ENCODE assay signal across 12 mouse cellular contexts in the genomic region with DNA sequence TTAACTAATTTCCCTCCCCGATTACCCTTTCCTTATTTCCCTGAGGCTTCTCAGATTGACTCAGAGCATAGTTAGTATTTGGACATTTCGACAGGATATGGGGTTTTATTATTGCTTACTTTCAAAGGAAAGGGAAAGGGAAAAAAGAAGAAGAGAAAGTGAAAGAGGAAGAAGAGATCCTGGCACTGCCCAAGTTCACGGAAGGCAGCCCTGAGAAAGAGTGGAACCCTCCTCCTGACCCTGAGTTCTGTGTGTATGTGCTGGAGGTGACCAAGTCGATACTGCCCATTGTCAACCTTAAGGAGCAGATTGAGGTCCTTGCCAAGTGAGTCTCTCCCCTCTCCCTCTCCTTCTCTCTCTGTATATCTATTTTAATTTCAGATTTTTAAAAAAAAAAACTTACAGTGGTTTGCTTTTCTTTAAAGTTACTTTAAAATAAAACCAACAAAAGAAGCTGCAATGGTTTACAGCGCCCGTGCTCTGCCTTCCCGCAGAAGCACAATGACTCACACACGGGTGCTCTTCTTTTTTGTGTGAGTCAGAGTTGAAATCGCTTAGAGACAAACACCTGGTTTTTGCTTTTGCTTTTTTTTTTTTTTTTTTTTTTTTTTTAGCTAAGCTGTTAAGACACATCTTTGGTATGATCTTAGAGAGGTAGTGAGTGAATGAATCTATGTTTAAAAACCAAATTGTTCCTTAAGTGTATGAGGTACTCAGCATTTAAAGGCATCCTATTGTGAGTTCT.
DNase-seq lines count a peak whose midpoint lies in the region; ATAC-seq and TF ChIP-seq lines count a peak whose summit lies in the region.
"Had no signal": no experiment of that assay in that cellular context is flagged by ENCODE, and none has a peak within 500 bp of the region (broad histone marks: within the 10 kb centered on the region; RNA-seq: fewer than 3 reads in every experiment).

No protein-coding gene starts in this region.

- H3K9me3 ChIP-seq in kidney, embryonic 16.5 days (ENCODE audit: low read length): no peaks in the 10 kb centered on the region
- H3K9me3 ChIP-seq in CH12.LX (replicated peaks; ENCODE audit: low read length): no peaks in the 10 kb centered on the region
- H3K9me3 ChIP-seq in lung, postnatal 0 days (ENCODE audit: low read length): no peaks in the 10 kb centered on the region
- no peaks in the 10 kb centered on the region for H3K9me3 ChIP-seq in midbrain, postnatal 0 days (ENCODE audit: low read length)
- H3K9me3 ChIP-seq: G1E; heart, embryonic 12.5 days; midbrain, embryonic 12.5 days had no signal

- H3K4me2 ChIP-seq in kidney, embryonic 16.5 days (replicated peaks; ENCODE audit: low read depth, low read length): no peak overlapping the region
- H3K4me2 ChIP-seq in CH12.LX (ENCODE audit: insufficient read depth, low read depth, poor library complexity, severe bottlenecking): peak overlapping the region; percentile 93
- H3K4me2 ChIP-seq in lung, postnatal 0 days (replicated peaks; ENCODE audit: low read depth, low read length): no peak overlapping the region
- H3K4me2 ChIP-seq in midbrain, postnatal 0 days (ENCODE audit: low read depth, low read length, poor library complexity, severe bottlenecking): no peak overlapping the region
- H3K4me2 ChIP-seq: midbrain, embryonic 12.5 days had no signal

- no peak for TF ChIP-seq RAD21 in CH12.LX (IDR thresholded peaks at IDR 0.05; ENCODE audit: low read depth, low read length)

- no peak for ATAC-seq in kidney, embryonic 16.5 days (ENCODE audit: low FRiP score, low TSS enrichment)
- no peak for ATAC-seq in lung, postnatal 0 days
- ATAC-seq in midbrain, postnatal 0 days (ENCODE audit: low FRiP score): no peak

- DNase-seq in kidney, adult 2 months: peak; percentile 1
- DNase-seq in CH12.LX (ENCODE audit: extremely low read depth): peak; percentile 51
- peak; percentile 9 for DNase-seq in lung, postnatal 0 days (ENCODE audit: low spot score)
- no peak for DNase-seq in cerebellum, adult 8-10 months
- no peak for DNase-seq in midbrain, postnatal 0 days (ENCODE audit: low spot score)
- DNase-seq in adrenal gland, postnatal 10 days: no peak

- no peak for TF ChIP-seq CTCF in kidney, adult 2 months (conservative IDR thresholded peaks at IDR 0.05; ENCODE audit: insufficient read depth, insufficient read length, low read depth, low read length)
- TF ChIP-seq CTCF in CH12.LX (conservative IDR thresholded peaks at IDR 0.05 in 1 of 2, IDR thresholded peaks at IDR 0.05 in 1 of 2; ENCODE audit: low read depth in 2 of 2, low read length in 2 of 2): no peak
- TF ChIP-seq CTCF in lung, postnatal 0 days (IDR thresholded peaks at IDR 0.05): no peak
- TF ChIP-seq CTCF in small intestine, adult 2 months (IDR thresholded peaks at IDR 0.05; ENCODE audit: extremely low read depth, insufficient read length, insufficient replicate concordance, low read depth, low read length): no peak
- no peak for TF ChIP-seq CTCF in midbrain, postnatal 0 days (IDR thresholded peaks at IDR 0.05)

- no peak for TF ChIP-seq POLR2A in kidney, adult 2 months (IDR thresholded peaks at IDR 0.05; ENCODE audit: low read depth, low read length)
- no peak for TF ChIP-seq POLR2A in CH12.LX (IDR thresholded peaks at IDR 0.05; ENCODE audit: low read depth, low read length)
- TF ChIP-seq POLR2A in small intestine, adult 2 months (IDR thresholded peaks at IDR 0.05; ENCODE audit: low read depth, low read length): no peak

- no peaks in the 10 kb centered on the region for H3K36me3 ChIP-seq in kidney, adult 2 months (ENCODE audit: control insufficient read depth, insufficient read depth, low read length)
- H3K36me3 ChIP-seq in kidney, embryonic 16.5 days (ENCODE audit: insufficient read depth, low read length): no peaks in the 10 kb centered on the region
- H3K36me3 ChIP-seq in CH12.LX (replicated peaks in 1 of 2; ENCODE audit: control insufficient read depth in 1 of 2, insufficient read depth in 1 of 2, low read length in 1 of 2): peaks cover 0 to 4% of the 10 kb centered on the region in 2 experiments
- H3K36me3 ChIP-seq in lung, postnatal 0 days (ENCODE audit: insufficient read depth, low read length): no peaks in the 10 kb centered on the region
- H3K36me3 ChIP-seq in small intestine, adult 2 months (ENCODE audit: control insufficient read depth, insufficient read depth, low read length): no peaks in the 10 kb centered on the region
- no peaks in the 10 kb centered on the region for H3K36me3 ChIP-seq in midbrain, postnatal 0 days (ENCODE audit: insufficient read depth, low read length)
- H3K36me3 ChIP-seq: G1E; heart, embryonic 12.5 days; midbrain, embryonic 12.5 days had no signal

- dilution Hi-C loops in CH12.LX (cut with MboI; ENCODE audit: extremely low pct_ligation_motif_present, extremely low pct_unique_long_range_greater_than_20kb, low sequenced_read_pairs): no loop called here

- peak; percentile 67; the same call in 1 of the 2 replicates for TF ChIP-seq EP300 in CH12.LX (IDR thresholded peaks at IDR 0.05; ENCODE audit: low read length)
- TF ChIP-seq EP300 in lung, postnatal 0 days (IDR thresholded peaks at IDR 0.05): no peak

- in situ Hi-C loops in CH12.LX (cut with MboI; ENCODE audit: low pct_ligation_motif_present, low pct_unique_long_range_greater_than_20kb, low sequenced_read_pairs): no loop called here

- H3K4me3 ChIP-seq in kidney, adult 2 months (ENCODE audit: insufficient read depth, low read depth, low read length): no peak overlapping the region
- H3K4me3 ChIP-seq in kidney, embryonic 16.5 days (ENCODE audit: low read length): no peak overlapping the region
- H3K4me3 ChIP-seq in CH12.LX (replicated peaks in 1 of 3; ENCODE audit: low read depth in 2 of 3, low read length in 2 of 3, poor library complexity in 1 of 3): peak overlapping the region; percentile 13 to 39 (median 30)
- H3K4me3 ChIP-seq in lung, postnatal 0 days (ENCODE audit: low read depth, low read length): no peak overlapping the region
- H3K4me3 ChIP-seq in small intestine, adult 2 months (ENCODE audit: low read depth, low read length): peak overlapping the region; percentile 37; the same call in 1 of the 2 replicates
- no peak overlapping the region for H3K4me3 ChIP-seq in midbrain, postnatal 0 days (ENCODE audit: low read depth, low read length)
- H3K4me3 ChIP-seq: heart, embryonic 12.5 days; midbrain, embryonic 12.5 days had no signal

- H3K27me3 ChIP-seq in kidney, adult 2 months (replicated peaks; ENCODE audit: control insufficient read depth, insufficient read depth, low read length): no peaks in the 10 kb centered on the region
- no peaks in the 10 kb centered on the region for H3K27me3 ChIP-seq in kidney, embryonic 16.5 days (ENCODE audit: insufficient read depth, low read length)
- H3K27me3 ChIP-seq in CH12.LX (replicated peaks): no peaks in the 10 kb centered on the region
- H3K27me3 ChIP-seq in lung, postnatal 0 days (replicated peaks; ENCODE audit: insufficient read depth, low read length): no peaks in the 10 kb centered on the region
- H3K27me3 ChIP-seq in small intestine, adult 2 months (ENCODE audit: control insufficient read depth, insufficient read depth, low read length): no peaks in the 10 kb centered on the region
- H3K27me3 ChIP-seq in midbrain, postnatal 0 days (ENCODE audit: insufficient read depth, low read length): no peaks in the 10 kb centered on the region
- H3K27me3 ChIP-seq: heart, embryonic 12.5 days; midbrain, embryonic 12.5 days had no signal

- H3K27ac ChIP-seq in kidney, adult 2 months (ENCODE audit: insufficient read depth, low read depth, low read length): no peak overlapping the region
- no peak overlapping the region for H3K27ac ChIP-seq in kidney, embryonic 16.5 days (ENCODE audit: low read length)
- H3K27ac ChIP-seq in CH12.LX (ENCODE audit: insufficient read depth, low read depth): no peak overlapping the region
- H3K27ac ChIP-seq in lung, postnatal 0 days (ENCODE audit: low read length): no peak overlapping the region
- no peak overlapping the region for H3K27ac ChIP-seq in small intestine, adult 2 months (ENCODE audit: insufficient read depth, low read depth, low read length)
- no peak overlapping the region for H3K27ac ChIP-seq in midbrain, postnatal 0 days (ENCODE audit: low read depth, low read length)
- H3K27ac ChIP-seq: midbrain, embryonic 12.5 days; stomach, postnatal 0 days had no signal

- no peak overlapping the region for H3K9ac ChIP-seq in kidney, embryonic 16.5 days (replicated peaks; ENCODE audit: low read length)
- H3K9ac ChIP-seq in CH12.LX (ENCODE audit: insufficient read depth, low read depth): no peak overlapping the region
- no peak overlapping the region for H3K9ac ChIP-seq in lung, postnatal 0 days (replicated peaks; ENCODE audit: low read depth)
- no peak overlapping the region for H3K9ac ChIP-seq in midbrain, postnatal 0 days (replicated peaks; ENCODE audit: low read length, poor library complexity, severe bottlenecking)
- H3K9ac ChIP-seq: heart, embryonic 12.5 days; midbrain, embryonic 12.5 days had no signal

- no peaks in the 10 kb centered on the region for H3K79me2 ChIP-seq in CH12.LX (replicated peaks; ENCODE audit: control insufficient read depth, extremely low read depth, insufficient read depth, poor library complexity, severe bottlenecking)

- H3K4me1 ChIP-seq in kidney, adult 2 months (ENCODE audit: control insufficient read depth, insufficient read depth, low read length): no peaks in the 10 kb centered on the region
- H3K4me1 ChIP-seq in kidney, embryonic 16.5 days (ENCODE audit: insufficient read depth, low read length): no peaks in the 10 kb centered on the region
- H3K4me1 ChIP-seq in CH12.LX (ENCODE audit: control insufficient read depth in 1 of 2, insufficient read depth in 2 of 2): peaks cover 10 to 20% of the 10 kb centered on the region in 2 experiments
- 0 out of 2 replicates have a peak, but pooled peaks cover 5% of the 10 kb centered on the region for H3K4me1 ChIP-seq in lung, postnatal 0 days (ENCODE audit: insufficient read depth, low read depth, low read length)
- no peaks in the 10 kb centered on the region; the same call in 1 of the 2 replicates for H3K4me1 ChIP-seq in small intestine, adult 2 months (ENCODE audit: control insufficient read depth, insufficient read depth, insufficient read length, low read length)
- H3K4me1 ChIP-seq in midbrain, postnatal 0 days (ENCODE audit: insufficient read depth, low read length): no peaks in the 10 kb centered on the region
- H3K4me1 ChIP-seq: heart, embryonic 12.5 days had no signal

- WGBS in kidney, adult 2 months: 79% methylated on average over 9 of the region's 9 CpGs
- WGBS in kidney, embryonic 16.5 days: 84% methylated on average over 9 of the region's 9 CpGs
- WGBS in lung, postnatal 0 days: 61% methylated on average over 9 of the region's 9 CpGs
- 40% methylated on average over 9 of the region's 9 CpGs for WGBS in small intestine, adult 2 months
- 78% methylated on average over 9 of the region's 9 CpGs for WGBS in midbrain, postnatal 0 days

TF ChIP-seq in CH12.LX, 34 proteins besides CTCF, POLR2A, EP300 and RAD21 (continues in another document):
- no peak for TF ChIP-seq JUN (IDR thresholded peaks at IDR 0.05; ENCODE audit: insufficient read depth, low read depth, low read length)
- 0 out of 2 replicates have a peak, but pooled peaks have one; percentile 25 for TF ChIP-seq ETS1 (conservative IDR thresholded peaks at IDR 0.05; ENCODE audit: low read depth, low read length)
- 0 out of 2 replicates have a peak, but pooled peaks have one; percentile 15 for TF ChIP-seq TBP (conservative IDR thresholded peaks at IDR 0.05; ENCODE audit: low read depth, low read length)
- peak; percentile 95 for TF ChIP-seq ZNF384 (IDR thresholded peaks at IDR 0.05; ENCODE audit: low read depth, low read length)

Comparison
In these comparisons a context has a peak if more than half of its experiments do, and no peak if none do; other contexts are left out.
1. DNase-seq: peak in kidney, adult 2 months (single experiment), CH12.LX (single experiment) and lung, postnatal 0 days (single experiment); none in cerebellum, adult 8-10 months (single experiment), midbrain, postnatal 0 days (single experiment) and adrenal gland, postnatal 10 days (single experiment).
2. H3K4me3 ChIP-seq: peak in CH12.LX (3 of 3) and small intestine, adult 2 months (single experiment); none in kidney, adult 2 months (single experiment), kidney, embryonic 16.5 days (single experiment), lung, postnatal 0 days (single experiment) and midbrain, postnatal 0 days (single experiment).